Mouse (Mus musculus): ENCODE measurements around the gene Mageb2. TPM values are rescaled to one million over a fixed set of nuclear protein-coding genes. Genes with fewer than 3 reads are reported as not detected.
"Not testable (repeated sequence)": the region's sequence is repeated elsewhere in the genome, so short reads cannot be mapped to it uniquely, and the experiment has no call there.

The Mageb2 gene
- polyA plus RNA-seq (2015; fragmentation: Nextera tagmentation; extraction: Ambion mirVana) = not detected in 2 replicates

- not testable (repeated sequence) for H3K4me2 ChIP-seq (replicated peaks); ATAC-seq; H3K36me3 ChIP-seq; H3K27ac ChIP-seq; H3K9me3 ChIP-seq; H3K4me1 ChIP-seq (replicated peaks); H3K4me3 ChIP-seq (replicated peaks); H3K27me3 ChIP-seq (replicated peaks); H3K9ac ChIP-seq
- WGBS = 90% methylated on average over 2 of the region's 2 CpGs
Observed at GRCm38 (mm10) chrX:91331390-91331789, at the start of gene Mageb2. Gene Mageb2 (plus strand): TSS chrX:91331690.

GRCm38 (mm10) chrX:91313256-91313655 is 18.2 kb upstream of the Mageb2 start:
- H3K4me3 ChIP-seq (replicated peaks); H3K9ac ChIP-seq; ATAC-seq; H3K27ac ChIP-seq; H3K36me3 ChIP-seq; H3K4me2 ChIP-seq (replicated peaks); H3K27me3 ChIP-seq (replicated peaks); H3K4me1 ChIP-seq (replicated peaks); H3K9me3 ChIP-seq: not testable (repeated sequence)
- WGBS = 91% methylated on average over 9 of the region's 9 CpGs

Other genes with a start within 250 kb of the Mageb2 start
- gene Gm5072, start 60.8 kb downstream of the Mageb2 start, polyA plus RNA-seq (2015; fragmentation: Nextera tagmentation; extraction: Ambion mirVana) = not detected in 2 replicates
- not detected in 2 replicates for gene Gm8914, start 148.4 kb downstream of the Mageb2 start, polyA plus RNA-seq (2015; fragmentation: Nextera tagmentation; extraction: Ambion mirVana)
- gene 1700084M14Rik, start 244.2 kb downstream of the Mageb2 start, polyA plus RNA-seq (2015; fragmentation: Nextera tagmentation; extraction: Ambion mirVana) = not detected in 2 replicates